Mouse (Mus musculus): ENCODE data around the gene Pald1. TPM values are rescaled to one million over a fixed set of nuclear protein-coding genes. Genes with fewer than 3 reads are reported as not detected.

Pald1 gene
- polyA plus RNA-seq, 1 experiment, result 6.8 TPM

- H3K4me1 ChIP-seq (replicated peaks; ENCODE audit: control insufficient read depth, insufficient read depth, low read length), result no peaks in the 10 kb centered on the region
- 95% methylated on average over 9 of the region's 9 CpGs for WGBS
- H3K27ac ChIP-seq (ENCODE audit: control insufficient read depth, insufficient read depth, low read length), result no peak overlapping the region
- no peak for TF ChIP-seq CTCF (IDR thresholded peaks at IDR 0.05; ENCODE audit: borderline replicate concordance, control insufficient read depth, extremely low read depth, insufficient read depth, low read length, poor library complexity)
- no peak for TF ChIP-seq POLR2A (IDR thresholded peaks at IDR 0.05; ENCODE audit: control insufficient read depth, extremely low read depth, insufficient read depth, low read length, poor library complexity)
- H3K27me3 ChIP-seq (ENCODE audit: control insufficient read depth, insufficient read depth, low read length), result no peaks in the 10 kb centered on the region
- H3K4me3 ChIP-seq (ENCODE audit: control insufficient read depth, insufficient read depth, low read length), result no peak overlapping the region
- DNase-seq, result no peak
- H3K36me3 ChIP-seq (ENCODE audit: control insufficient read depth, insufficient read depth, low read length), result no peaks in the 10 kb centered on the region
Observed at GRCm38 (mm10) chr10:61371884-61372584, 11.3 kb downstream of the Pald1 start.

- H3K4me1 ChIP-seq (replicated peaks; ENCODE audit: control insufficient read depth, insufficient read depth, low read length), result no peaks in the 10 kb centered on the region
- WGBS, result 90% methylated on average over 18 of the region's 18 CpGs
Observed at GRCm38 (mm10) chr10:61370273-61370979, 12.9 kb downstream of the Pald1 start.

GRCm38 (mm10) chr10:61369755-61370154, 13.6 kb downstream of the Pald1 start:
- no peaks in the 10 kb centered on the region for H3K36me3 ChIP-seq (ENCODE audit: control insufficient read depth, insufficient read depth, low read length)
- 81% methylated on average over 5 of the region's 5 CpGs for whole genome bisulfite sequencing
- TF ChIP-seq POLR2A (IDR thresholded peaks at IDR 0.05; ENCODE audit: control insufficient read depth, extremely low read depth, insufficient read depth, low read length, poor library complexity) (no peak), CTCF (IDR thresholded peaks at IDR 0.05; ENCODE audit: borderline replicate concordance, control insufficient read depth, extremely low read depth, insufficient read depth, low read length, poor library complexity) (no peak)
- H3K4me1 ChIP-seq (replicated peaks; ENCODE audit: control insufficient read depth, insufficient read depth, low read length), result no peaks in the 10 kb centered on the region
- H3K4me3 ChIP-seq (ENCODE audit: control insufficient read depth, insufficient read depth, low read length), result no peak overlapping the region
- H3K27ac ChIP-seq (ENCODE audit: control insufficient read depth, insufficient read depth, low read length), result no peak overlapping the region
- no peaks in the 10 kb centered on the region for H3K27me3 ChIP-seq (ENCODE audit: control insufficient read depth, insufficient read depth, low read length)
- DNase-seq, result no peak

More at GRCm38 (mm10) chr10:61370273-61370979, 12.9 kb downstream of the Pald1 start:
- H3K4me3 ChIP-seq (ENCODE audit: control insufficient read depth, insufficient read depth, low read length), result no peak overlapping the region
- no peaks in the 10 kb centered on the region for H3K36me3 ChIP-seq (ENCODE audit: control insufficient read depth, insufficient read depth, low read length)
- no peak for TF ChIP-seq POLR2A (IDR thresholded peaks at IDR 0.05; ENCODE audit: control insufficient read depth, extremely low read depth, insufficient read depth, low read length, poor library complexity)
- no peaks in the 10 kb centered on the region for H3K27me3 ChIP-seq (ENCODE audit: control insufficient read depth, insufficient read depth, low read length)
- no peak overlapping the region for H3K27ac ChIP-seq (ENCODE audit: control insufficient read depth, insufficient read depth, low read length)
- DNase-seq, result no peak

- no peaks in the 10 kb centered on the region for H3K4me1 ChIP-seq (replicated peaks; ENCODE audit: control insufficient read depth, insufficient read depth, low read length)
- H3K4me3 ChIP-seq (ENCODE audit: control insufficient read depth, insufficient read depth, low read length), result no peak overlapping the region
- H3K27me3 ChIP-seq (ENCODE audit: control insufficient read depth, insufficient read depth, low read length), result no peaks in the 10 kb centered on the region
- 48% methylated on average over 1 of the region's 1 CpGs for whole genome bisulfite sequencing
- TF ChIP-seq POLR2A (IDR thresholded peaks at IDR 0.05; ENCODE audit: control insufficient read depth, extremely low read depth, insufficient read depth, low read length, poor library complexity) (no peak), CTCF (IDR thresholded peaks at IDR 0.05; ENCODE audit: borderline replicate concordance, control insufficient read depth, extremely low read depth, insufficient read depth, low read length, poor library complexity) (no peak)
- DNase-seq, result no peak
- H3K36me3 ChIP-seq (ENCODE audit: control insufficient read depth, insufficient read depth, low read length), result no peaks in the 10 kb centered on the region
- no peak overlapping the region for H3K27ac ChIP-seq (ENCODE audit: control insufficient read depth, insufficient read depth, low read length)
Observed at GRCm38 (mm10) chr10:61365902-61366301, 17.4 kb downstream of the Pald1 start.

- Histone ChIP-seq H3K4me1 (replicated peaks; ENCODE audit: control insufficient read depth, insufficient read depth, low read length) (no peaks in the 10 kb centered on the region), H3K4me3 (ENCODE audit: control insufficient read depth, insufficient read depth, low read length) (no peak overlapping the region), H3K36me3 (ENCODE audit: control insufficient read depth, insufficient read depth, low read length) (no peaks in the 10 kb centered on the region), H3K27ac (ENCODE audit: control insufficient read depth, insufficient read depth, low read length) (no peak overlapping the region), H3K27me3 (ENCODE audit: control insufficient read depth, insufficient read depth, low read length) (no peaks in the 10 kb centered on the region)
- no peak for DNase-seq
- WGBS, result 96% methylated on average over 6 of the region's 6 CpGs
- TF ChIP-seq POLR2A (IDR thresholded peaks at IDR 0.05; ENCODE audit: control insufficient read depth, extremely low read depth, insufficient read depth, low read length, poor library complexity) (no peak), CTCF (IDR thresholded peaks at IDR 0.05; ENCODE audit: borderline replicate concordance, control insufficient read depth, extremely low read depth, insufficient read depth, low read length, poor library complexity) (no peak)
Observed at GRCm38 (mm10) chr10:61364431-61364830, 18.9 kb downstream of the Pald1 start.

- Histone ChIP-seq H3K27me3 (ENCODE audit: control insufficient read depth, insufficient read depth, low read length) (no peaks in the 10 kb centered on the region), H3K4me3 (ENCODE audit: control insufficient read depth, insufficient read depth, low read length) (no peak overlapping the region), H3K36me3 (ENCODE audit: control insufficient read depth, insufficient read depth, low read length) (no peaks in the 10 kb centered on the region), H3K27ac (ENCODE audit: control insufficient read depth, insufficient read depth, low read length) (no peak overlapping the region), H3K4me1 (replicated peaks; ENCODE audit: control insufficient read depth, insufficient read depth, low read length) (no peaks in the 10 kb centered on the region)
- TF ChIP-seq POLR2A (IDR thresholded peaks at IDR 0.05; ENCODE audit: control insufficient read depth, extremely low read depth, insufficient read depth, low read length, poor library complexity) (no peak), CTCF (IDR thresholded peaks at IDR 0.05; ENCODE audit: borderline replicate concordance, control insufficient read depth, extremely low read depth, insufficient read depth, low read length, poor library complexity) (no peak)
- no peak for DNase-seq
- 80% methylated on average over 8 of the region's 8 CpGs for WGBS
Observed at GRCm38 (mm10) chr10:61362992-61363391, 20.3 kb downstream of the Pald1 start.

All from thymus, adult 2 months (tissue).